Mouse (Mus musculus): ENCODE results near the gene Sdk2.

DNA sequence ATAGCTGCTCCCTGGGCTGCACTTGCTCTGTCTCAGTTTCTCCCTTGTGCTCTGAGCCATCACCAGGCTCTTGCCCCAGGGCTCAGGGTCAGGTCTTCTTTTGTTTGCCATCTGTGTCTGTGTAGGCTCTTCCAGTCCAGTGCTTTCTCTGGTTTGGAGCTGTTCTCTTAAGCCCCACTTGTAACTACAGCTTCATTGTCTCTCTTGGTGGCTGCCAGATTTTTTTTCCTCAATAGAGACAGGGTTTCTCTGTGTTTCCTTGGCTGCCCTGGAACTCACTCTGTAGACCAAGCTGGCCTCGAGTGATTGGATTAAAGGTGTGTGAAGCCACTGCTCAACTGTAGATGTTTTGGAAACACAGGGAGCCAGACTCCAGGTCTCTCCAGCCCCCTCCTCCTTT is 247.8 kb downstream of the Sdk2 start:
- TF ChIP-seq CTCF (IDR thresholded peaks at IDR 0.05; ENCODE audit: borderline replicate concordance, extremely low read depth, insufficient read depth, insufficient read length) = no peak
- no peak for TF ChIP-seq POLR2A (IDR thresholded peaks at IDR 0.05; ENCODE audit: borderline replicate concordance, extremely low read depth, insufficient read depth, insufficient read length, poor library complexity, severe bottlenecking)
